Comparison of ENCODE assay signal across 9 mouse cellular contexts in the genomic region with DNA sequence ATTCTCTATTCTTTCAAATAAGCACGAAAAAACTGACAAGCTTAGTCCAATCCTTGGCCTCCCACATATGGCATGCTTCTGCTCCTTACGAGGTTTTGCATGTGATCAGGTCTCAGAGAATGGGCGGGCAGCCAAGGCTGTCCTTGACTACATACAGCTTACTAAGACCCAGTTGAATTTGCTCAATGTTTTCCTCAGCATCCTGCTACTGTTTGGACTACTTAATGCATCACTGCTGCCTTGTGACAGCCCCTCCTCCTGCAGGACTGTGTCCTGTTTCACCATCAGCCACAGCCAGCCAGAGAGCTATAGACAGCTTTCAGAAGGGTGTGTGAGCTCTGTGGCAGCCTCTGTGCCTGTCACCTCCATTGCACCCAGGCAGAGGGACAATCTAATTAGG.
DNase-seq lines count a peak whose midpoint lies in the region; ATAC-seq and TF ChIP-seq lines count a peak whose summit lies in the region.
"Had no signal": no experiment of that assay in that cellular context is flagged by ENCODE, and none has a peak within 500 bp of the region (broad histone marks: within the 10 kb centered on the region; RNA-seq: fewer than 3 reads in every experiment).

No protein-coding gene starts in this region.

- H3K36me3 ChIP-seq in hindbrain, embryonic 12.5 days, result no peaks in the 10 kb centered on the region
- H3K36me3 ChIP-seq in hindbrain, embryonic 10.5 days, result no peaks in the 10 kb centered on the region

- H3K4me2 ChIP-seq in hindbrain, embryonic 12.5 days (replicated peaks), result no peak overlapping the region

- no peaks in the 10 kb centered on the region for H3K9me3 ChIP-seq in hindbrain, embryonic 12.5 days (replicated peaks)
- no peaks in the 10 kb centered on the region for H3K9me3 ChIP-seq in hindbrain, embryonic 10.5 days

- 52% methylated on average over 3 of the region's 3 CpGs for WGBS in hindbrain, embryonic 12.5 days
- WGBS in hindbrain, embryonic 10.5 days, result 72% methylated on average over 3 of the region's 3 CpGs
- WGBS in cerebellum, adult 2 months, result 33% methylated on average over 3 of the region's 3 CpGs

- TF ChIP-seq POLR2A in brain, embryonic 14.5 days (IDR thresholded peaks at IDR 0.05; ENCODE audit: borderline replicate concordance, extremely low read depth, insufficient read depth, insufficient read length, poor library complexity, severe bottlenecking), result no peak
- no peak for TF ChIP-seq POLR2A in cerebellum, adult 2 months (IDR thresholded peaks at IDR 0.05; ENCODE audit: borderline replicate concordance, insufficient read depth, low read length)

- 0 out of 2 replicates have a peak overlapping the region, but pooled peaks have one; percentile 30 for H3K27ac ChIP-seq in hindbrain, embryonic 12.5 days
- no peak overlapping the region; the same call in 1 of the 2 replicates for H3K27ac ChIP-seq in hindbrain, embryonic 10.5 days
- no peak overlapping the region for H3K27ac ChIP-seq in cerebellum, adult 2 months (ENCODE audit: insufficient read depth, low read length)

- ATAC-seq in hindbrain, embryonic 12.5 days (ENCODE audit: low FRiP score), result peak; percentile 67

- no peak overlapping the region for H3K4me3 ChIP-seq in hindbrain, embryonic 12.5 days
- no peak overlapping the region for H3K4me3 ChIP-seq in hindbrain, embryonic 10.5 days
- no peak overlapping the region for H3K4me3 ChIP-seq in cerebellum, adult 2 months (replicated peaks; ENCODE audit: insufficient read depth, low read depth, low read length)
- H3K4me3 ChIP-seq: myocyte had no signal

- no peak for DNase-seq in hindbrain, embryonic 10.5 days (ENCODE audit: low spot score)
- DNase-seq in MN1 (ENCODE audit: low spot score), result peak; percentile 65
- peak; percentile 94 for DNase-seq in brain, embryonic 14.5 days (ENCODE audit: low read depth)
- peak; percentile 8 for DNase-seq in lung, postnatal 14 days
- DNase-seq in layer of hippocampus, postnatal 36 days, result no peak
- no peak for DNase-seq in cerebellum, adult 2 months
- DNase-seq in urinary bladder, postnatal 25 days (ENCODE audit: low spot score), result no peak

- no peak for TF ChIP-seq CTCF in brain, embryonic 14.5 days (IDR thresholded peaks at IDR 0.05; ENCODE audit: borderline replicate concordance, extremely low read depth, insufficient read depth, insufficient read length)
- no peak for TF ChIP-seq CTCF in cerebellum, adult 2 months (IDR thresholded peaks at IDR 0.05; ENCODE audit: borderline replicate concordance, insufficient read depth, low read depth, low read length)

- no peaks in the 10 kb centered on the region for H3K4me1 ChIP-seq in hindbrain, embryonic 12.5 days
- H3K4me1 ChIP-seq in hindbrain, embryonic 10.5 days (replicated peaks), result peaks cover 9% of the 10 kb centered on the region
- H3K4me1 ChIP-seq in cerebellum, adult 2 months (ENCODE audit: control insufficient read depth, insufficient read depth, low read length), result no peaks in the 10 kb centered on the region

- H3K27me3 ChIP-seq in hindbrain, embryonic 12.5 days, result no peaks in the 10 kb centered on the region
- no peaks in the 10 kb centered on the region for H3K27me3 ChIP-seq in hindbrain, embryonic 10.5 days (ENCODE audit: insufficient read depth, poor library complexity, severe bottlenecking)
- no peaks in the 10 kb centered on the region; the same call in 1 of the 2 replicates for H3K27me3 ChIP-seq in cerebellum, adult 2 months (ENCODE audit: control insufficient read depth, insufficient read depth, low read length)

- H3K9ac ChIP-seq in hindbrain, embryonic 12.5 days, result no peak overlapping the region

Comparison
In these comparisons a context has a peak if more than half of its experiments do, and no peak if none do; other contexts are left out.
1. DNase-seq: peak in MN1 (single experiment), brain, embryonic 14.5 days (single experiment) and lung, postnatal 14 days (single experiment); none in hindbrain, embryonic 10.5 days (single experiment), layer of hippocampus, postnatal 36 days (0 of 2), cerebellum, adult 2 months (0 of 2) and urinary bladder, postnatal 25 days (single experiment).